In the genomic region with DNA sequence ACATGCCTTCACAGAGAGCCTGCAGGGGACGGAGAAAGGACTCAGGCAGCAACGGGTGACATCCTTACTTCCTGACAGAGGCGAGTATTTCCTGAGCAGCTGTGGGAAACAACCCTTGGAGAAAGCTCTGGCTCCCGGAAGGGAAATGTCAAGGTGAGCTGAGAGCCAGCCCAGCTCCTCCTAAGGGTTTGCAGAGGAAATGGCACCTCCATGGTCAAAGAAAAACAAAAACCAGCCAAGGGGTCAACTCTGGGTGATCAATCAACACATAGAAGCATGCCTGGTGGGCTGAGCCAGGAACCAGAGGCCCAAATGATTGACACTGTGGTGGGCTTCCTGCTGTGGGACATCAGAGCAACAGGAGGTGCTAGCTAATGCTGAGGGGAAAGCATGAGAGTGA, we compare ENCODE assay signal across 18 mouse cellular contexts. TPM values are rescaled to one million over a fixed set of nuclear protein-coding genes. Genes with fewer than 3 reads are reported as not detected.
DNase-seq lines count a peak whose midpoint lies in the region; ATAC-seq and TF ChIP-seq lines count a peak whose summit lies in the region.
"Had no signal": no experiment of that assay in that cellular context is flagged by ENCODE, and none has a peak within 500 bp of the region (broad histone marks: within the 10 kb centered on the region; RNA-seq: fewer than 3 reads in every experiment).

No protein-coding gene starts in this region.

- H3K27ac ChIP-seq in heart, adult 2 months: no peak overlapping the region
- 0 out of 2 replicates have a peak overlapping the region, but pooled peaks have one; percentile 31 for H3K27ac ChIP-seq in kidney, embryonic 16.5 days (ENCODE audit: low read length)
- H3K27ac ChIP-seq: forebrain, embryonic 10.5 days; heart, embryonic 15.5 days; hindbrain, embryonic 14.5 days; liver, embryonic 15.5 days; macrophage; midbrain, embryonic 13.5 days had no signal

- DNase-seq in heart, adult 2 months: no peak
- no peak for DNase-seq in heart, postnatal 10 days
- DNase-seq in ES-CJ7 (ENCODE audit: low read depth, low spot score): peak; percentile 18
- peak; percentile 38 for DNase-seq in embryo, embryonic 11 days
- DNase-seq in gastrocnemius, postnatal 25 days: no peak
- DNase-seq in gastrocnemius, adult 8-10 months (ENCODE audit: low spot score in 2 of 2): no peak
- no peak for DNase-seq in thymus, postnatal 36 days
- DNase-seq: B cell, adult 2 months; cerebellum, postnatal 25 days; right cerebral cortex, postnatal 25 days had no signal

- peak; percentile 30 for TF ChIP-seq CTCF in heart, adult 2 months (IDR thresholded peaks at IDR 0.05)

- WGBS in heart, adult 2 months: 35% methylated on average over 4 of the region's 4 CpGs
- 24% methylated on average over 4 of the region's 4 CpGs for WGBS in kidney, embryonic 16.5 days

- H3K27me3 ChIP-seq in heart, adult 2 months (ENCODE audit: control insufficient read depth, insufficient read depth, low read length): no peaks in the 10 kb centered on the region
- no peaks in the 10 kb centered on the region for H3K27me3 ChIP-seq in kidney, embryonic 16.5 days (ENCODE audit: insufficient read depth, low read length)
- H3K27me3 ChIP-seq: heart, embryonic 15.5 days; limb, embryonic 12.5 days; liver, embryonic 15.5 days; midbrain, embryonic 13.5 days had no signal

- peaks cover 1% of the 10 kb centered on the region for H3K4me1 ChIP-seq in heart, adult 2 months (ENCODE audit: control insufficient read depth, insufficient read depth, low read length)
- 0 out of 2 replicates have a peak, but pooled peaks cover 3% of the 10 kb centered on the region for H3K4me1 ChIP-seq in kidney, embryonic 16.5 days (ENCODE audit: insufficient read depth, low read length)
- H3K4me1 ChIP-seq: heart, embryonic 15.5 days; liver, embryonic 15.5 days had no signal

- no peak overlapping the region for H3K4me3 ChIP-seq in heart, adult 2 months
- H3K4me3 ChIP-seq in kidney, embryonic 16.5 days (ENCODE audit: low read length): no peak overlapping the region
- H3K4me3 ChIP-seq: forebrain, embryonic 10.5 days; heart, embryonic 15.5 days; limb, embryonic 12.5 days; liver, embryonic 15.5 days; midbrain, embryonic 13.5 days had no signal

- H3K79me2 ChIP-seq in heart, adult 2 months (replicated peaks; ENCODE audit: control insufficient read depth, insufficient read depth, low read length): no peaks in the 10 kb centered on the region

- ATAC-seq in kidney, embryonic 16.5 days (ENCODE audit: low FRiP score, low TSS enrichment): no peak
- ATAC-seq: midbrain, embryonic 13.5 days had no signal

- H3K36me3 ChIP-seq in heart, adult 2 months (ENCODE audit: control insufficient read depth, insufficient read depth, low read length): no peaks in the 10 kb centered on the region
- H3K36me3 ChIP-seq in kidney, embryonic 16.5 days (ENCODE audit: insufficient read depth, low read length): no peaks in the 10 kb centered on the region
- H3K36me3 ChIP-seq: forebrain, embryonic 10.5 days; heart, embryonic 15.5 days; limb, embryonic 12.5 days; liver, embryonic 15.5 days; midbrain, embryonic 13.5 days had no signal

- H3K4me2 ChIP-seq in kidney, embryonic 16.5 days (replicated peaks; ENCODE audit: low read depth, low read length): no peak overlapping the region
- H3K4me2 ChIP-seq: heart, embryonic 15.5 days; hindbrain, embryonic 14.5 days; limb, embryonic 12.5 days; liver, embryonic 15.5 days; midbrain, embryonic 13.5 days had no signal

- TF ChIP-seq POLR2A in heart, adult 2 months (IDR thresholded peaks at IDR 0.05; ENCODE audit: insufficient read depth, low read depth, low read length): no peak

- no peak overlapping the region for H3K9ac ChIP-seq in heart, adult 2 months (ENCODE audit: low read depth, low read length)
- H3K9ac ChIP-seq in kidney, embryonic 16.5 days (replicated peaks; ENCODE audit: low read length): no peak overlapping the region
- H3K9ac ChIP-seq: heart, embryonic 15.5 days; hindbrain, embryonic 14.5 days; limb, embryonic 12.5 days; liver, embryonic 15.5 days; midbrain, embryonic 13.5 days had no signal

- intact Hi-C loops in heart, adult 2 months (cut with DNase I): no loop called here
- intact Hi-C loops in heart, postnatal 10 days (cut with DNase I): no loop called here

- no peaks in the 10 kb centered on the region for H3K9me3 ChIP-seq in kidney, embryonic 16.5 days (ENCODE audit: low read length)
- H3K9me3 ChIP-seq: forebrain, embryonic 10.5 days; heart, embryonic 15.5 days; limb, embryonic 12.5 days; liver, embryonic 15.5 days; midbrain, embryonic 13.5 days had no signal

- TF ChIP-seq EP300 in heart, adult 2 months (IDR thresholded peaks at IDR 0.05; ENCODE audit: insufficient read depth, low read depth, low read length): no peak

RNA-seq across cellular contexts. Expression of a gene that starts 29.6 kb away (rescaled TPM):
- 1 to 10 TPM; 1.9 to 3.2 TPM for total RNA-seq in heart, adult 2 months (2021)
- 5.1 and 5.9 TPM in 2 replicates for polyA plus RNA-seq in heart, adult 2 months (2012; rRNA removed)
- total RNA-seq in heart, postnatal 10 days (2021): 1 to 10 TPM in 1 of 2 experiments, under 1 TPM in 1; 0.77 to 2.5 TPM
- 11.2 and 12.2 TPM in 2 replicates for polyA plus RNA-seq in kidney, embryonic 16.5 days (2015; fragmentation: Nextera tagmentation; extraction: Ambion mirVana)
- total RNA-seq in gastrocnemius, postnatal 25 days (2021): 1 to 10 TPM; 2.6 to 3.7 TPM
- 1 to 10 TPM; 2.0 to 4.5 (median 3.7) TPM for total RNA-seq in gastrocnemius, adult 8-10 months (2022)

RNA-seq across cellular contexts. Expression of a gene that starts 52.0 kb away (rescaled TPM):
- total RNA-seq in heart, adult 2 months (2021): 1 to 10 TPM; 5.7 to 6.6 TPM
- 4.6 and 6.8 TPM in 2 replicates for polyA plus RNA-seq in heart, adult 2 months (2012; rRNA removed)
- total RNA-seq in heart, postnatal 10 days (2021): 10 to 100 TPM in 1 of 2 experiments, 1 to 10 TPM in 1; 7.3 to 12.4 TPM
- 3.3 and 4.2 TPM in 2 replicates for polyA plus RNA-seq in kidney, embryonic 16.5 days (2015; fragmentation: Nextera tagmentation; extraction: Ambion mirVana)
- 1 to 10 TPM in 1 of 2 experiments, under 1 TPM in 1; 0.56 to 3.6 TPM for total RNA-seq in gastrocnemius, postnatal 25 days (2021)
- 1 to 10 TPM in 3 of 4 experiments, under 1 TPM in 1; 0.39 to 3.4 (median 1.7) TPM for total RNA-seq in gastrocnemius, adult 8-10 months (2022)

Comparison
In these comparisons a context has a peak if more than half of its experiments do, and no peak if none do; other contexts are left out.
1. DNase-seq: peak in ES-CJ7 (single experiment) and embryo, embryonic 11 days (single experiment); none in heart, adult 2 months (0 of 2), heart, postnatal 10 days (0 of 2), gastrocnemius, postnatal 25 days (single experiment), gastrocnemius, adult 8-10 months (0 of 2) and thymus, postnatal 36 days (0 of 2).